Comparison of ENCODE assay signal across 34 mouse cellular contexts in the genomic region with DNA sequence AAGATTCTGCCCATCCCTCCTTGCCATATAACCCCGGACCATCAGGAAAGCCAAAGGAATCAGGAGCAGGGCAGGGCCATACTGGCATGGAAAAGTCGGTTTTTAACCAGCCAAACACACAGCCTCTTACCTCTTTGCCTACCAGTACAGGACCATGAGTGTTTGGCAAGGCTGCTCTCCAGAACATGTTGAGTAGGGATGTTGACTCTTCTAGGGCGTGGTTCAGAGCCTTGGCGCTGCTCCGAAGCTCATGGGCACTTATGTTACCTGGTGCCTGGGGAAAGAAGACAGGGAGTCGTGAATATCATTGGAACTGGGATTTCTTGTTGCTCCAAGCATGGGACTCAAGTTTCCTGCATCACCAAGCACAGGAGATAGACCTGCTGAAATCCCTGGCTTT. TPM values are rescaled to one million over a fixed set of nuclear protein-coding genes. Genes with fewer than 3 reads are reported as not detected.
A peak's percentile ranks its signal among the peaks of the same experiment; 100 is the strongest.
DNase-seq lines count a peak whose midpoint lies in the region; ATAC-seq and TF ChIP-seq lines count a peak whose summit lies in the region.
"Had no signal": no experiment of that assay in that cellular context is flagged by ENCODE, and none has a peak within 500 bp of the region (broad histone marks: within the 10 kb centered on the region; RNA-seq: fewer than 3 reads in every experiment).

No protein-coding gene starts in this region.

- ATAC-seq in lung, embryonic 16.5 days (ENCODE audit: low read depth), result peak; percentile 86
- no peak for ATAC-seq in midbrain, postnatal 0 days (ENCODE audit: low FRiP score)
- ATAC-seq: forebrain, embryonic 14.5 days; forebrain, postnatal 0 days; hindbrain, postnatal 0 days; Patski had no signal

- H3K9ac ChIP-seq in lung, embryonic 16.5 days (ENCODE audit: low read length), result no peak overlapping the region
- H3K9ac ChIP-seq in midbrain, postnatal 0 days (replicated peaks; ENCODE audit: low read length, poor library complexity, severe bottlenecking), result no peak overlapping the region
- H3K9ac ChIP-seq: forebrain, postnatal 0 days; heart, embryonic 12.5 days; heart, embryonic 15.5 days; hindbrain, embryonic 14.5 days had no signal

- H3K9me3 ChIP-seq in lung, embryonic 16.5 days (ENCODE audit: control insufficient read depth, low read length), result no peaks in the 10 kb centered on the region
- H3K9me3 ChIP-seq in midbrain, postnatal 0 days (ENCODE audit: low read length), result no peaks in the 10 kb centered on the region
- H3K9me3 ChIP-seq: forebrain, embryonic 10.5 days; G1E; heart, embryonic 12.5 days; heart, embryonic 15.5 days had no signal

- WGBS in lung, adult 2 months, result 70% methylated on average over 6 of the region's 6 CpGs
- WGBS in lung, embryonic 16.5 days, result 67% methylated on average over 6 of the region's 6 CpGs
- 85% methylated on average over 6 of the region's 6 CpGs for WGBS in midbrain, postnatal 0 days

- H3K27ac ChIP-seq in lung, embryonic 16.5 days (ENCODE audit: low read length), result 0 out of 2 replicates have a peak overlapping the region, but pooled peaks have one; percentile 13
- H3K27ac ChIP-seq in midbrain, postnatal 0 days (ENCODE audit: low read depth, low read length), result no peak overlapping the region
- H3K27ac ChIP-seq: forebrain, embryonic 10.5 days; heart, embryonic 15.5 days; hindbrain, embryonic 14.5 days; hindbrain, postnatal 0 days had no signal

- H3K4me3 ChIP-seq in lung, adult 2 months (replicated peaks; ENCODE audit: extremely low read depth, low read depth, low read length), result no peak overlapping the region
- H3K4me3 ChIP-seq in lung, embryonic 16.5 days (ENCODE audit: low read length), result no peak overlapping the region
- no peak overlapping the region for H3K4me3 ChIP-seq in midbrain, postnatal 0 days (ENCODE audit: low read depth, low read length)
- H3K4me3 ChIP-seq: forebrain, embryonic 10.5 days; heart, embryonic 12.5 days; heart, embryonic 15.5 days had no signal

- H3K4me1 ChIP-seq in lung, adult 2 months (ENCODE audit: control insufficient read depth, insufficient read depth, low read length), result 0 out of 2 replicates have a peak, but pooled peaks cover 5% of the 10 kb centered on the region
- peaks cover 15% of the 10 kb centered on the region for H3K4me1 ChIP-seq in lung, embryonic 16.5 days (replicated peaks; ENCODE audit: control insufficient read depth, insufficient read depth, low read length)
- no peaks in the 10 kb centered on the region for H3K4me1 ChIP-seq in midbrain, postnatal 0 days (ENCODE audit: insufficient read depth, low read length)

- DNase-seq in lung, adult 2 months, result peak; percentile 14
- DNase-seq in lung, postnatal 14 days, result peak; percentile 20
- DNase-seq in lung, postnatal 4 days, result peak; percentile 21 to 50
- DNase-seq in spleen, postnatal 4 days (ENCODE audit: low spot score in 2 of 2), result no peak
- no peak for DNase-seq in heart, postnatal 14 days
- no peak for DNase-seq in thymus, postnatal 25 days
- no peak for DNase-seq in midbrain, postnatal 0 days (ENCODE audit: low spot score)
- DNase-seq: adrenal gland, postnatal 14 days; B cell, adult 2 months; cerebellum, adult 11-12 months; cerebellum, adult 8-10 months; cerebellum, postnatal 10 days; forebrain, postnatal 0 days; gastrocnemius, postnatal 25 days; heart, adult 18-20 months; heart, postnatal 10 days; heart, postnatal 4 days had no signal

- intact Hi-C loops in heart, postnatal 14 days (cut with DNase I), result no loop called here

- no peak for TF ChIP-seq POLR2A in lung, adult 2 months (IDR thresholded peaks at IDR 0.05; ENCODE audit: borderline replicate concordance, extremely low read depth, low read depth, low read length)

- H3K4me2 ChIP-seq in lung, embryonic 16.5 days (ENCODE audit: low read depth, low read length), result no peak overlapping the region
- H3K4me2 ChIP-seq in midbrain, postnatal 0 days (ENCODE audit: low read depth, low read length, poor library complexity, severe bottlenecking), result no peak overlapping the region
- H3K4me2 ChIP-seq: heart, embryonic 12.5 days; heart, embryonic 15.5 days; hindbrain, embryonic 14.5 days had no signal

- no peaks in the 10 kb centered on the region for H3K27me3 ChIP-seq in lung, embryonic 16.5 days (ENCODE audit: control insufficient read depth, insufficient read depth, low read depth, low read length)
- no peaks in the 10 kb centered on the region for H3K27me3 ChIP-seq in midbrain, postnatal 0 days (ENCODE audit: insufficient read depth, low read length)
- H3K27me3 ChIP-seq: heart, embryonic 12.5 days; heart, embryonic 15.5 days; Patski had no signal

- TF ChIP-seq CTCF in lung, adult 2 months (IDR thresholded peaks at IDR 0.05; ENCODE audit: insufficient read depth, low read length), result no peak
- TF ChIP-seq CTCF in midbrain, postnatal 0 days (IDR thresholded peaks at IDR 0.05), result no peak

- no peaks in the 10 kb centered on the region for H3K36me3 ChIP-seq in lung, embryonic 16.5 days (ENCODE audit: control insufficient read depth, insufficient read depth, low read length)
- H3K36me3 ChIP-seq in midbrain, postnatal 0 days (ENCODE audit: insufficient read depth, low read length), result peaks cover 82% of the 10 kb centered on the region
- H3K36me3 ChIP-seq: forebrain, embryonic 10.5 days; G1E had no signal

RNA-seq across cellular contexts. Expression of a gene that starts 19.3 kb away (rescaled TPM):
- not detected in 2 replicates for polyA plus RNA-seq in lung, adult 2 months (2012; rRNA removed)
- polyA plus RNA-seq in lung, embryonic 16.5 days (2015; fragmentation: Nextera tagmentation; extraction: Ambion mirVana), result not detected in 2 replicates
- total RNA-seq in heart, postnatal 14 days (2021), result not detected
- total RNA-seq in midbrain, postnatal 0 days (2014; rRNA removed), result not detected in 2 replicates
- not detected in 2 replicates for polyA plus RNA-seq in midbrain, postnatal 0 days (2015; fragmentation: Nextera tagmentation; extraction: Ambion mirVana)
- total RNA-seq: adrenal gland, adult 18-20 months; adrenal gland, postnatal 14 days; CH12.LX; forebrain, postnatal 0 days; G1E; gastrocnemius, adult 8-10 months; gastrocnemius, postnatal 25 days; heart, adult 18-20 months; heart, postnatal 10 days; heart, postnatal 4 days; hindbrain, postnatal 0 days had no signal
- polyA plus RNA-seq: brain, embryonic 14.5 days; embryonic facial prominence, embryonic 11.5 days; embryonic facial prominence, embryonic 14.5 days; forebrain, embryonic 10.5 days; forebrain, embryonic 14.5 days; forebrain, postnatal 0 days; G1E; gonadal fat pad, adult 2 months; heart, embryonic 12.5 days; heart, embryonic 15.5 days; hindbrain, embryonic 11.5 days; hindbrain, embryonic 14.5 days; hindbrain, postnatal 0 days; Patski had no signal

RNA-seq across cellular contexts. Expression of a gene that starts 35.8 kb away (rescaled TPM):
- 5.4 and 8.3 TPM in 2 replicates for polyA plus RNA-seq in lung, adult 2 months (2012; rRNA removed)
- 4.9 and 5.2 TPM in 2 replicates for polyA plus RNA-seq in lung, embryonic 16.5 days (2015; fragmentation: Nextera tagmentation; extraction: Ambion mirVana)
- total RNA-seq in heart, postnatal 14 days (2021), result 10 to 100 TPM; 17.3 to 19.6 TPM
- total RNA-seq in midbrain, postnatal 0 days (2014; rRNA removed), result 30.4 and 33.1 TPM in 2 replicates
- 17.6 and 18.1 TPM in 2 replicates for polyA plus RNA-seq in midbrain, postnatal 0 days (2015; fragmentation: Nextera tagmentation; extraction: Ambion mirVana)

Comparison
In these comparisons a context has a peak if more than half of its experiments do, and no peak if none do; other contexts are left out.
1. DNase-seq: peak in lung, adult 2 months (single experiment), lung, postnatal 14 days (single experiment) and lung, postnatal 4 days (2 of 2); none in spleen, postnatal 4 days (0 of 2), heart, postnatal 14 days (0 of 2), thymus, postnatal 25 days (single experiment) and midbrain, postnatal 0 days (single experiment).